Mouse (Mus musculus) testis, adult 2 months (tissue): ENCODE results near the gene Gpr152. TPM values are rescaled to one million over a fixed set of nuclear protein-coding genes. Genes with fewer than 3 reads are reported as not detected.
"Not testable (repeated sequence)": the region's sequence is repeated elsewhere in the genome, so short reads cannot be mapped to it uniquely, and the experiment has no call there.

Source experiments
- H3K27ac ChIP-seq: fragments of 200-500 bp; 2 replicates; pipeline ENCODE4 v1.5.1; 2012; ENCODE audit warnings: low read depth, low read length; ENCODE audit not compliant: control insufficient read depth, insufficient read depth
- H3K27me3 ChIP-seq: fragments of 200-500 bp; 2 replicates; pipeline ENCODE4 v1.6.1; 2012; ENCODE audit warnings: mild to moderate bottlenecking, low read length, moderate library complexity; ENCODE audit not compliant: control insufficient read depth, insufficient read depth
- H3K36me3 ChIP-seq: fragments of 200-500 bp; 2 replicates; pipeline ENCODE4 v1.6.1; 2012; ENCODE audit warnings: mild to moderate bottlenecking, low read length; ENCODE audit not compliant: control insufficient read depth, insufficient read depth
- H3K4me1 ChIP-seq: fragments of 200-500 bp; 2 replicates; pipeline ENCODE4 v1.6.1; 2012; ENCODE audit warnings: low read length; ENCODE audit not compliant: control insufficient read depth, insufficient read depth
- H3K4me3 ChIP-seq: fragments of 200-500 bp; 2 replicates; pipeline ENCODE4 v1.5.1; 2012; ENCODE audit warnings: low read depth, mild to moderate bottlenecking, low read length, moderate library complexity, mixed read lengths; ENCODE audit not compliant: control insufficient read depth
- CTCF ChIP-seq: fragments of 200-500 bp; IDR thresholded peaks from 2 replicates; pipeline ENCODE4 v1.5.1; 2012; ENCODE audit warnings: low read depth, mild to moderate bottlenecking, inconsistent platforms, low read length, moderate library complexity; ENCODE audit not compliant: control insufficient read depth, insufficient read depth, insufficient replicate concordance
- POLR2A ChIP-seq: fragments of 200-500 bp; IDR thresholded peaks from 2 replicates; pipeline ENCODE4 v1.6.1; 2012; ENCODE audit warnings: low read depth, mild to moderate bottlenecking, inconsistent platforms, low read length, moderate library complexity; ENCODE audit not compliant: control insufficient read depth
- polyA plus RNA-seq: library from polyadenylated mRNA; depleted of rRNA; stranded (reverse); fragments of >200 nt; gene quantifications from 2 replicates; pipeline ENCODE4 v1.2.3, GENCODE M21; 2012

Gpr152 gene
- polyA plus RNA-seq, 1 experiment: 0.02 TPM

GRCm38 (mm10) chr19:4119716-4120487, 19.7 kb upstream of the Gpr152 start:
- Histone ChIP-seq H3K4me1 (no peaks in the 10 kb centered on the region; the same call in none of the 2 replicates), H3K27ac (no peak overlapping the region), H3K27me3 (no peaks in the 10 kb centered on the region), H3K36me3 (no peaks in the 10 kb centered on the region), H3K4me3 (no peak overlapping the region)
- TF ChIP-seq CTCF: no peak
- no peak for TF ChIP-seq POLR2A

GRCm38 (mm10) chr19:4120496-4120895, 19.1 kb upstream of the Gpr152 start:
- Histone ChIP-seq H3K36me3 (no peaks in the 10 kb centered on the region), H3K4me3 (no peak overlapping the region)
- TF ChIP-seq CTCF: no peak
- no peak for TF ChIP-seq POLR2A

GRCm38 (mm10) chr19:4121097-4121805, 18.3 kb upstream of the Gpr152 start:
- peak; percentile 62; the same call in 1 of the 2 replicates for TF ChIP-seq POLR2A
- TF ChIP-seq CTCF: no peak
- Histone ChIP-seq H3K36me3 (no peaks in the 10 kb centered on the region), H3K27me3 (no peaks in the 10 kb centered on the region), H3K4me1 (peaks cover 6% of the 10 kb centered on the region), H3K27ac (peak overlapping the region; percentile 96), H3K4me3 (peak overlapping the region; percentile 96)

More at GRCm38 (mm10) chr19:4120496-4120895, 19.1 kb upstream of the Gpr152 start:
- Histone ChIP-seq H3K4me1 (peaks cover 3% of the 10 kb centered on the region), H3K27me3 (no peaks in the 10 kb centered on the region), H3K27ac (no peak overlapping the region)

- not testable (repeated sequence) for H3K4me3 ChIP-seq
- H3K27ac ChIP-seq: peak overlapping the region; percentile 22; the same call in 1 of the 2 replicates
- H3K4me1 ChIP-seq: peaks cover 10% of the 10 kb centered on the region
Measured at GRCm38 (mm10) chr19:4121896-4122295, 17.7 kb upstream of the Gpr152 start.

GRCm38 (mm10) chr19:4122411-4123370, 16.9 kb upstream of the Gpr152 start:
- H3K27ac ChIP-seq: no peak overlapping the region
- H3K36me3 ChIP-seq: no peaks in the 10 kb centered on the region
- peaks cover 12% of the 10 kb centered on the region for H3K4me1 ChIP-seq
- no peak overlapping the region for H3K4me3 ChIP-seq
- TF ChIP-seq POLR2A (no peak), CTCF (no peak)
- no peaks in the 10 kb centered on the region for H3K27me3 ChIP-seq

More at GRCm38 (mm10) chr19:4121896-4122295, 17.7 kb upstream of the Gpr152 start:
- not testable (repeated sequence) for H3K27me3 ChIP-seq, H3K36me3 ChIP-seq

GRCm38 (mm10) chr19:4124432-4124831, 15.2 kb upstream of the Gpr152 start:
- H3K27ac ChIP-seq: no peak overlapping the region
- no peaks in the 10 kb centered on the region for H3K36me3 ChIP-seq
- no peaks in the 10 kb centered on the region for H3K27me3 ChIP-seq
- no peak overlapping the region for H3K4me3 ChIP-seq
- H3K4me1 ChIP-seq: peaks cover 12% of the 10 kb centered on the region
- no peak for TF ChIP-seq CTCF
- no peak for TF ChIP-seq POLR2A

- H3K36me3 ChIP-seq, H3K27me3 ChIP-seq: not testable (repeated sequence)
- H3K4me1 ChIP-seq: peaks cover 12% of the 10 kb centered on the region
- peak overlapping the region; percentile 89 for H3K4me3 ChIP-seq
- peak overlapping the region; percentile 76; the same call in 1 of the 2 replicates for H3K27ac ChIP-seq
Measured at GRCm38 (mm10) chr19:4125268-4125667, 14.3 kb upstream of the Gpr152 start.
